Mouse (Mus musculus) lung, postnatal 10 days (tissue): ENCODE data around the gene Dppa4.

Source experiments
- DNase-seq: peaks from one replicate; pipeline ENCODE4 v3.0.0; 2021

Gene Dppa4

GRCm38 (mm10) chr16:48328420-48328819 is 44.9 kb downstream of the Dppa4 start:
- DNase-seq = no peak

GRCm38 (mm10) chr16:48331822-48332221 is 48.3 kb downstream of the Dppa4 start:
- no peak for DNase-seq

GRCm38 (mm10) chr16:48335326-48335725 is 51.8 kb downstream of the Dppa4 start:
- DNase-seq = no peak
